Mouse (Mus musculus) liver, embryonic 14.5 days (tissue): ENCODE results near the gene Hivep3. TPM values are rescaled to one million over a fixed set of nuclear protein-coding genes. Genes with fewer than 3 reads are reported as not detected.

Source experiments
- ATAC-seq: fragments of 200-750 bp; cut with Nextera tagmentation; 2 replicates; pipeline ENCODE4 v1.8.0; 2017; ENCODE audit warnings: moderate number of reproducible peaks, mild to moderate bottlenecking, moderate library complexity; ENCODE audit not compliant: insufficient read depth
- DNase-seq, 3 experiments: peaks; one replicate each; pipeline ENCODE4 v3.0.0-alpha.2; 2012 to 2013; ENCODE audit warnings: low read depth in 3 of 3, low spot score in 3 of 3
- H3K27ac ChIP-seq: fragments of 300-500 bp; sonication (generic); 2 replicates; pipeline ENCODE4 v1.5.1; 2014; ENCODE audit warnings: moderate library complexity, mild to moderate bottlenecking, control low read depth, inconsistent platforms
- H3K27me3 ChIP-seq: fragments of 300-500 bp; sonication (generic); 2 replicates; pipeline ENCODE4 v1.6.1; 2014; ENCODE audit warnings: mild to moderate bottlenecking, low read length, moderate library complexity; ENCODE audit not compliant: control insufficient read depth, insufficient read depth
- H3K36me3 ChIP-seq: fragments of 300-500 bp; sonication (generic); replicated peaks from 2 replicates; pipeline ENCODE4 v1.6.1; 2014; ENCODE audit warnings: low read depth; ENCODE audit not compliant: control insufficient read depth, insufficient read depth
- H3K4me1 ChIP-seq, 2 experiments: fragments of 200-500 bp in 1 of 2; fragments of 300-500 bp in 1 of 2; sonication (generic) in 1 of 2; replicated peaks; 2 replicates each; pipeline ENCODE4 v1.6.1; 2012 to 2014; ENCODE audit warnings: antibody characterized with exemption in 1 of 2, inconsistent platforms in 1 of 2, low read length in 1 of 2; ENCODE audit not compliant: control insufficient read depth in 2 of 2, insufficient read depth in 2 of 2
- H3K4me2 ChIP-seq: fragments of 300-500 bp; sonication (generic); 2 replicates; pipeline ENCODE4 v1.6.1; 2014; ENCODE audit warnings: low read depth, mild to moderate bottlenecking, control low read depth, moderate library complexity
- H3K4me3 ChIP-seq, 2 experiments: fragments of 200-500 bp in 1 of 2; fragments of 300-500 bp in 1 of 2; sonication (generic) in 1 of 2; 2 replicates each; pipeline ENCODE4 v1.5.1; 2012 to 2014; ENCODE audit warnings: low read depth in 2 of 2, low read length in 2 of 2, mild to moderate bottlenecking in 2 of 2, control low read depth in 1 of 2, inconsistent platforms in 1 of 2, moderate library complexity in 1 of 2; ENCODE audit not compliant: insufficient read depth in 1 of 2
- H3K9ac ChIP-seq: fragments of 300-500 bp; sonication (generic); replicated peaks from 2 replicates; pipeline ENCODE4 v1.6.1; 2014; ENCODE audit warnings: mild to moderate bottlenecking, control low read depth, moderate library complexity
- H3K9me3 ChIP-seq: fragments of 300-500 bp; sonication (generic); 2 replicates; pipeline ENCODE4 v1.6.1; 2016; ENCODE audit warnings: low read length, mixed read lengths; ENCODE audit not compliant: control insufficient read depth
- CTCF ChIP-seq: IDR thresholded peaks from 2 replicates; pipeline ENCODE4 v1.5.1; 2016; ENCODE audit warnings: antibody characterized with exemption, low read depth, control low read depth
- EP300 ChIP-seq: IDR thresholded peaks from 2 replicates; pipeline ENCODE4 v1.6.1; 2016; ENCODE audit warnings: antibody characterized with exemption, low read depth
- WGBS: fragments of 180-500 bp; shearing (Covaris S2); extraction: QIAGEN DNeasy Blood & Tissue Kit; methylation state at CpG from one replicate; pipeline ENCODE4 v1.1.7; 2014; ENCODE audit not compliant: insufficient replicate concordance; 5-methylcytosine and 5-hydroxymethylcytosine counted together
- polyA plus RNA-seq, 2 experiments: library from polyadenylated mRNA; depleted of rRNA in 1 of 2; stranded (reverse) in 1 of 2; unstranded in 1 of 2; fragments of >200 nt; fragmentation: Nextera tagmentation in 1 of 2; extraction: Ambion mirVana in 1 of 2; gene quantifications; 2 replicates each; pipeline versions ENCODE4 v1.2.1 to v1.2.3; 2012 to 2014

The Hivep3 gene
- polyA plus RNA-seq, 2 experiments, result 1.9 to 2.7 TPM

DNA sequence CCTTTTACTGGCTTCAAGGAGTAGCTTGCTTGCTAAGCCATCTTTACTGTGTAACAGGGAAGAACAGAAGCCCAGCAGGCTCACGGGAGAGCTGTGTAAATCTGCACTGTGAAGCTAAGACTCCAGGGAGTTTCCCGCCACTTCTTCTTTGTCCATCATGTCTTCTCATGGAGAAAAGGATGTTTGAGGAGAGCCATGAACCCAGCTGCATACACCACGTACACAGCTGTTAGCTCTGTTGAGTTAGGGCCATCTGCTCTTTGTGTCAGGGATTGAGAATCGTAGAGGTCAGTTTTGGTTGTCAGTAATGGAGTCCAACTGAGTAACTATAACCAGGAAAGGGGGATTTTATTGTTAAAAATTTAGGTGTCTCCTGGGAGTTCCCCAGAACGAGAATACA is 26.3 kb upstream of the Hivep3 start:
- no peak for DNase-seq
- Histone ChIP-seq H3K9ac (no peak overlapping the region), H3K4me1 (no peaks in the 10 kb centered on the region), H3K27me3 (no peaks in the 10 kb centered on the region), H3K4me3 (no peak overlapping the region), H3K36me3 (no peaks in the 10 kb centered on the region), H3K9me3 (no peaks in the 10 kb centered on the region), H3K4me2 (no peak overlapping the region), H3K27ac (no peak overlapping the region)
- 52% methylated on average over 5 of the region's 5 CpGs for whole genome bisulfite sequencing
- ATAC-seq, result no peak
- TF ChIP-seq CTCF, result no peak
- no peak for TF ChIP-seq EP300

DNA sequence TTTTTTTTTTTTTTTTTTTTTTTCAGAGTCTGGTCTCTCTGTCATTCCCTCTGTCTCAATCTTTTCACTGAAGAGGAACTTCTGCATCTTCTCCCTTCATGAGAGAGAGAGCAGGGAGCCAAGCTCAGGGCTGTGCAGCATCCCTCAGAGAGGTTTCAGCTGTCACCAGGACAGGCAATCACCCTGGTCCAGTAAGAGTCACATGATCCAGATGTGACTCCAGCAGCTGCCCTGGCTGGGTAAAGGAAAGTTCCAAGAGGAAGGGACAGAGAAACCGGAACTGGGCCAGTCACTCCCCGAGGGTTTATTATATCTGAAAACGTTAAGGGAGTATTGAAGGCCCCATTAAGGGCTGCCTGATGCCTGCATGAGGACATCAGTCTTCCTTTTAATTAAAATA is 25.8 kb upstream of the Hivep3 start:
- ATAC-seq (no peak), DNase-seq (no peak)
- H3K4me1 ChIP-seq, result no peaks in the 10 kb centered on the region
- H3K9me3 ChIP-seq, result no peaks in the 10 kb centered on the region
- H3K4me3 ChIP-seq, result no peak overlapping the region
- WGBS, result 44% methylated on average over 3 of the region's 3 CpGs
- no peaks in the 10 kb centered on the region for H3K27me3 ChIP-seq
- H3K4me2 ChIP-seq, result no peak overlapping the region
- no peaks in the 10 kb centered on the region for H3K36me3 ChIP-seq
- H3K27ac ChIP-seq, result no peak overlapping the region
- no peak overlapping the region for H3K9ac ChIP-seq
- no peak for TF ChIP-seq CTCF
- no peak for TF ChIP-seq EP300

DNA sequence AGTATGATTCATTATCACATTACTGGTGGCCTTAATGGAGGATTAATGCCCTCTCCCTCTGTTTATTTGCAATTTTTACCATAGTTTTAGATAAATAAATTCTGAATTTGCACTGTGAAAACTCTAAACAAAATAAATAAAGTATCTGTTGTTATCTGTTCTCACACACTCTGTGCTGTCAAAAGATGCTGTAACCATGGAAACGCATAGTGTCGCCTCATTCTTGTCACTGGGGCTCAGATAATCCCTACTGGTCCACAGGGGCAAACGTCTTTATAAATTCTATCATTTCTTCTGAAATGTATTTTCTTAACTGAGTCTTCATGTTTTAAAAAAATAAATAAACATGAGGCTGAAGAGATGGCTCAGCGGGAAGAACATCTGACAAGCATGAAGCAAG is 23.4 kb upstream of the Hivep3 start:
- H3K4me3 ChIP-seq, result no peak overlapping the region
- no peak for TF ChIP-seq CTCF
- TF ChIP-seq EP300, result no peak
- H3K27ac ChIP-seq, result no peak overlapping the region
- ATAC-seq (no peak), DNase-seq (no peak)
- H3K4me2 ChIP-seq, result no peak overlapping the region
- H3K4me1 ChIP-seq, result no peaks in the 10 kb centered on the region
- H3K36me3 ChIP-seq, result no peaks in the 10 kb centered on the region
- WGBS, result 59% methylated on average over 4 of the region's 4 CpGs
- H3K9ac ChIP-seq, result no peak overlapping the region
- H3K9me3 ChIP-seq, result no peaks in the 10 kb centered on the region
- no peaks in the 10 kb centered on the region for H3K27me3 ChIP-seq

DNA sequence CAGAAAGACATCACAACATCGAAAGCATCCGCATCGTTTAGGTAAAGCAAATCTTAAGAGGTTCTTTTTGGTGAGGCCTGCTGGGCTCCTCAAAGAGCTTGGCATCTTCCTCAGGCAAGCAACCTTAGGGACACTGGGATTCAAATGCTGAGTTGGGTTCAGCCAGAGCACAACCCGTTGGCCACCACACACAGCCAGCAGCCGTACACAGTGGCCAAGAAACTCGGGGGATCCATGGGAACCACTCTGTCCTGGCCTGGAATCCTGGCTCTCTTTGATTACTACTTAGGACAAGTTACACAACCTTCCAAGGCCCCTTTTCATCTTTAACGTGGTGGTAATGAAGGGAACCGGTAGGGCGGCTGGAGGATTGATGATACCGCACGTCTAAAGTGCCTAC is 16.1 kb upstream of the Hivep3 start:
- Histone ChIP-seq H3K4me1 (no peaks in the 10 kb centered on the region), H3K27ac (no peak overlapping the region), H3K4me2 (no peak overlapping the region), H3K36me3 (no peaks in the 10 kb centered on the region), H3K9ac (no peak overlapping the region), H3K4me3 (no peak overlapping the region), H3K27me3 (no peaks in the 10 kb centered on the region), H3K9me3 (no peaks in the 10 kb centered on the region)
- WGBS, result 73% methylated on average over 11 of the region's 11 CpGs
- TF ChIP-seq EP300 (no peak), CTCF (no peak)
- DNase-seq (no peak), ATAC-seq (no peak)

DNA sequence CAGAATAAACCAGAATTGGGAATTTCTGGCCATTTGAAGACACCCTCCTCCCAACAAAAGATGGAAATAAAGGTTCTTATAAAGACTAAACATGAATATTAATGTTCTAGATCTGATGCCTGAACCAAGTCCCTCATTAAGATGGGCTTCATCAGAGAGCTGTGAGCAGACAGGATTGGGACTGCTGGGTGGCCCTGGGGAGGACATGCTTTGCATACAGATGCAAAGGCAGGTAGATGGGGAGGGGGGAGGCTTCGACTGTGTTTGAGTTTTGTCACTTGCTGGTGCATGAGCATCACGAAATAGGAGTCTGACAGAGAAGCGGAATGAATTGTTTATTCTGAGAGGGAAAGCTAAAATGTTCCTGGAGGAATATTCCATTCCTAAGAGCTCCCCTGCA is 12.1 kb upstream of the Hivep3 start:
- no peak for ATAC-seq
- H3K9ac ChIP-seq, result no peak overlapping the region
- TF ChIP-seq EP300, result no peak
- TF ChIP-seq CTCF, result no peak
- no peaks in the 10 kb centered on the region for H3K27me3 ChIP-seq
- no peaks in the 10 kb centered on the region for H3K9me3 ChIP-seq
- H3K27ac ChIP-seq, result no peak overlapping the region
- no peaks in the 10 kb centered on the region for H3K36me3 ChIP-seq
- no peak for DNase-seq
- no peaks in the 10 kb centered on the region for H3K4me1 ChIP-seq
- H3K4me3 ChIP-seq, result no peak overlapping the region
- 48% methylated on average over 3 of the region's 3 CpGs for WGBS
- H3K4me2 ChIP-seq, result no peak overlapping the region

DNA sequence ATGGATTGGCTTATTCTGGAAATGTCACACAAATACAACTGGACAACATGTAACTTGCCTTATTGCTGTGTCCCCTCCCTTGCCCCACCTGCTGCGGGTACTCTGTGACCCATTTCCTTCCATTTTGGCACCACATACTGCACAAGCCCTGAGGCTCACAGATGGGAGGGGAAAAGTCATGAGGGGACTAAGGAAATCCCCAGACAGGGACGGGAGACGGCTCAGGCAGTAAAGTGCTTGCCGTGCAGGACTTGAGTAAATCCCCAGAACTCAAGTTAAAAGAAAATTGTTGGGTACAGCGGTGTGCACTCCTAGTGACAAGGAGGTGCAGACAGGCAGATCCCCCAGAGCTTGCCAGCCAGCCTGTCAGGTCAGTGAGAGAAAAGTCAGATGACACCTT is 7.5 kb upstream of the Hivep3 start:
- DNase-seq, result no peak
- 62% methylated on average over 5 of the region's 5 CpGs for WGBS
- no peak overlapping the region for H3K9ac ChIP-seq
- H3K4me3 ChIP-seq, result no peak overlapping the region
- H3K4me1 ChIP-seq, result no peaks in the 10 kb centered on the region
- H3K9me3 ChIP-seq, result no peaks in the 10 kb centered on the region
- H3K36me3 ChIP-seq, result no peaks in the 10 kb centered on the region
- TF ChIP-seq EP300, result no peak
- no peak for TF ChIP-seq CTCF
- no peak overlapping the region for H3K4me2 ChIP-seq
- H3K27ac ChIP-seq, result no peak overlapping the region
- ATAC-seq, result no peak
- H3K27me3 ChIP-seq, result no peaks in the 10 kb centered on the region
